Mouse (Mus musculus) heart, embryonic 13.5 days (tissue): ENCODE measurements around the gene Crybb1. TPM values are rescaled to one million over a fixed set of nuclear protein-coding genes. Genes with fewer than 3 reads are reported as not detected.

ENCODE experiments used
- ATAC-seq: fragments of 200-750 bp; cut with Nextera tagmentation; 2 replicates; pipeline ENCODE4 v1.8.0; 2017; ENCODE audit warnings: moderate TSS enrichment; ENCODE audit not compliant: insufficient number of reproducible peaks, low FRiP score, low TSS enrichment; ENCODE audit errors: extremely low read depth
- H3K27ac ChIP-seq: fragments of 300-500 bp; sonication (generic); replicated peaks from 2 replicates; pipeline ENCODE4 v1.5.1; 2015; ENCODE audit warnings: moderate library complexity, mild to moderate bottlenecking, inconsistent platforms
- H3K27me3 ChIP-seq: fragments of 300-500 bp; sonication (generic); replicated peaks from 2 replicates; pipeline ENCODE4 v1.6.1; 2015; ENCODE audit warnings: mild to moderate bottlenecking, inconsistent platforms
- H3K36me3 ChIP-seq: fragments of 300-500 bp; sonication (generic); 2 replicates; pipeline ENCODE4 v1.6.1; 2015; ENCODE audit warnings: mild to moderate bottlenecking, inconsistent platforms
- H3K4me1 ChIP-seq: fragments of 300-500 bp; sonication (generic); 2 replicates; pipeline ENCODE4 v1.6.1; 2015; ENCODE audit warnings: inconsistent platforms
- H3K4me2 ChIP-seq: fragments of 300-500 bp; sonication (generic); 2 replicates; pipeline ENCODE4 v1.6.1; 2015; ENCODE audit warnings: inconsistent platforms, mild to moderate bottlenecking, moderate library complexity
- H3K4me3 ChIP-seq: fragments of 300-500 bp; sonication (generic); 2 replicates; pipeline ENCODE4 v1.5.1; 2015; ENCODE audit warnings: moderate library complexity, mild to moderate bottlenecking, inconsistent platforms
- H3K9ac ChIP-seq: fragments of 300-500 bp; sonication (generic); 2 replicates; pipeline ENCODE4 v1.6.1; 2015; ENCODE audit warnings: inconsistent platforms, mild to moderate bottlenecking, moderate library complexity
- H3K9me3 ChIP-seq: fragments of 300-500 bp; sonication (generic); 2 replicates; pipeline ENCODE4 v1.6.1; 2016; ENCODE audit warnings: inconsistent platforms
- WGBS: fragments of 180-500 bp; shearing (Covaris S2); methylation state at CpG from one replicate; pipeline ENCODE4 v1.1.7; 2015; ENCODE audit warnings: mixed read lengths; 5-methylcytosine and 5-hydroxymethylcytosine counted together
- polyA plus RNA-seq: library from polyadenylated mRNA; unstranded; fragments of >200 nt; fragmentation: Nextera tagmentation; extraction: Ambion mirVana; gene quantifications from 2 replicates; pipeline ENCODE4 v1.2.1, GENCODE M21; 2015

Gene Crybb1
- polyA plus RNA-seq, 1 experiment from 2014 or later, result 2.2 TPM

GRCm38 (mm10) chr5:112217031-112217430 is 38.6 kb upstream of the Crybb1 start:
- H3K9me3 ChIP-seq, result no peaks in the 10 kb centered on the region
- H3K36me3 ChIP-seq, result no peaks in the 10 kb centered on the region
- no peak overlapping the region for H3K4me2 ChIP-seq
- 53% methylated on average over 22 of the region's 22 CpGs for WGBS
- ATAC-seq, result no peak
- no peak overlapping the region for H3K9ac ChIP-seq
- H3K27ac ChIP-seq, result no peak overlapping the region
- H3K4me1 ChIP-seq, result peaks cover 28% of the 10 kb centered on the region
- no peak overlapping the region for H3K4me3 ChIP-seq
- H3K27me3 ChIP-seq, result peaks cover 68% of the 10 kb centered on the region

- no peaks in the 10 kb centered on the region for H3K36me3 ChIP-seq
- no peaks in the 10 kb centered on the region for H3K9me3 ChIP-seq
- ATAC-seq, result no peak
- no peak overlapping the region for H3K4me2 ChIP-seq
- no peak overlapping the region for H3K9ac ChIP-seq
- H3K27ac ChIP-seq, result peak overlapping the region; percentile 69; the same call in 1 of the 2 replicates
- WGBS, result 55% methylated on average over 4 of the region's 4 CpGs
- H3K27me3 ChIP-seq, result peaks cover 80% of the 10 kb centered on the region
- H3K4me3 ChIP-seq, result no peak overlapping the region
- peaks cover 28% of the 10 kb centered on the region for H3K4me1 ChIP-seq
Measured at GRCm38 (mm10) chr5:112218679-112219078, 36.9 kb upstream of the Crybb1 start.

GRCm38 (mm10) chr5:112219398-112219797 is 36.2 kb upstream of the Crybb1 start:
- Histone ChIP-seq H3K9me3 (no peaks in the 10 kb centered on the region), H3K4me1 (peaks cover 22% of the 10 kb centered on the region), H3K27ac (peak overlapping the region; percentile 69), H3K27me3 (peaks cover 80% of the 10 kb centered on the region), H3K4me2 (no peak overlapping the region), H3K9ac (no peak overlapping the region), H3K4me3 (no peak overlapping the region), H3K36me3 (no peaks in the 10 kb centered on the region)
- peak; percentile 47; the same call in 1 of the 2 replicates for ATAC-seq
- 0% methylated on average over 1 of the region's 1 CpGs for WGBS

- no peaks in the 10 kb centered on the region for H3K9me3 ChIP-seq
- H3K27ac ChIP-seq, result no peak overlapping the region
- H3K9ac ChIP-seq, result no peak overlapping the region
- H3K4me3 ChIP-seq, result no peak overlapping the region
- no peaks in the 10 kb centered on the region for H3K36me3 ChIP-seq
- 80% methylated on average over 8 of the region's 8 CpGs for WGBS
- no peak for ATAC-seq
- no peak overlapping the region for H3K4me2 ChIP-seq
- peaks cover 82% of the 10 kb centered on the region for H3K27me3 ChIP-seq
- H3K4me1 ChIP-seq, result peaks cover 18% of the 10 kb centered on the region
Measured at GRCm38 (mm10) chr5:112220203-112220602, 35.4 kb upstream of the Crybb1 start.

- Histone ChIP-seq H3K27ac (no peak overlapping the region), H3K27me3 (peaks cover 92% of the 10 kb centered on the region), H3K4me1 (peaks cover 19% of the 10 kb centered on the region), H3K9me3 (no peaks in the 10 kb centered on the region), H3K4me3 (no peak overlapping the region), H3K36me3 (no peaks in the 10 kb centered on the region), H3K9ac (no peak overlapping the region), H3K4me2 (no peak overlapping the region)
- WGBS, result 64% methylated on average over 6 of the region's 6 CpGs
- no peak for ATAC-seq
Measured at GRCm38 (mm10) chr5:112225591-112225990, 30.0 kb upstream of the Crybb1 start.

GRCm38 (mm10) chr5:112227354-112227753 is 28.3 kb upstream of the Crybb1 start:
- peak overlapping the region; percentile 56 for H3K4me2 ChIP-seq
- H3K36me3 ChIP-seq, result no peaks in the 10 kb centered on the region
- no peak overlapping the region for H3K27ac ChIP-seq
- no peaks in the 10 kb centered on the region for H3K9me3 ChIP-seq
- ATAC-seq, result no peak
- peak overlapping the region; percentile 40 for H3K4me3 ChIP-seq
- H3K9ac ChIP-seq, result peak overlapping the region; percentile 44; the same call in 1 of the 2 replicates
- peaks cover 99% of the 10 kb centered on the region for H3K27me3 ChIP-seq
- WGBS, result 2% methylated on average over 30 of the region's 30 CpGs
- H3K4me1 ChIP-seq, result peaks cover 19% of the 10 kb centered on the region

GRCm38 (mm10) chr5:112227898-112228239 is 27.7 kb upstream of the Crybb1 start:
- Histone ChIP-seq H3K27ac (no peak overlapping the region), H3K4me1 (peaks cover 19% of the 10 kb centered on the region), H3K4me3 (peak overlapping the region; percentile 40), H3K9ac (no peak overlapping the region), H3K9me3 (no peaks in the 10 kb centered on the region), H3K27me3 (peaks cover 99% of the 10 kb centered on the region), H3K36me3 (no peaks in the 10 kb centered on the region), H3K4me2 (peak overlapping the region; percentile 64)
- 3% methylated on average over 13 of the region's 13 CpGs for WGBS
- no peak for ATAC-seq

GRCm38 (mm10) chr5:112228240-112229076 is 27.2 kb upstream of the Crybb1 start:
- no peak for ATAC-seq
- peaks cover 96% of the 10 kb centered on the region for H3K27me3 ChIP-seq
- peak overlapping the region; percentile 40 for H3K4me3 ChIP-seq
- peaks cover 19% of the 10 kb centered on the region for H3K4me1 ChIP-seq
- peak overlapping the region; percentile 64 for H3K4me2 ChIP-seq
- WGBS, result 1% methylated on average over 57 of the region's 57 CpGs
- H3K9me3 ChIP-seq, result no peaks in the 10 kb centered on the region
- no peak overlapping the region for H3K27ac ChIP-seq
- H3K36me3 ChIP-seq, result no peaks in the 10 kb centered on the region
- 0 out of 2 replicates have a peak overlapping the region, but pooled peaks have one; percentile 24 for H3K9ac ChIP-seq

- Histone ChIP-seq H3K36me3 (no peaks in the 10 kb centered on the region), H3K9me3 (no peaks in the 10 kb centered on the region), H3K27me3 (peaks cover 78% of the 10 kb centered on the region), H3K4me1 (no peaks in the 10 kb centered on the region), H3K9ac (no peak overlapping the region), H3K27ac (no peak overlapping the region), H3K4me3 (no peak overlapping the region), H3K4me2 (no peak overlapping the region)
- ATAC-seq, result no peak
- 62% methylated on average over 5 of the region's 5 CpGs for WGBS
Measured at GRCm38 (mm10) chr5:112235806-112236205, 19.8 kb upstream of the Crybb1 start.

- 52% methylated on average over 2 of the region's 2 CpGs for WGBS
- H3K9me3 ChIP-seq, result no peaks in the 10 kb centered on the region
- no peaks in the 10 kb centered on the region for H3K4me1 ChIP-seq
- no peak for ATAC-seq
- H3K36me3 ChIP-seq, result no peaks in the 10 kb centered on the region
- no peak overlapping the region for H3K9ac ChIP-seq
- H3K27me3 ChIP-seq, result peaks cover 70% of the 10 kb centered on the region
- no peak overlapping the region for H3K4me3 ChIP-seq
- H3K4me2 ChIP-seq, result no peak overlapping the region
- no peak overlapping the region for H3K27ac ChIP-seq
Measured at GRCm38 (mm10) chr5:112236631-112237030, 19.0 kb upstream of the Crybb1 start.

GRCm38 (mm10) chr5:112237439-112237838 is 18.2 kb upstream of the Crybb1 start:
- Histone ChIP-seq H3K4me2 (no peak overlapping the region), H3K4me3 (no peak overlapping the region), H3K9ac (no peak overlapping the region), H3K27me3 (peaks cover 62% of the 10 kb centered on the region), H3K27ac (no peak overlapping the region), H3K4me1 (no peaks in the 10 kb centered on the region), H3K9me3 (no peaks in the 10 kb centered on the region), H3K36me3 (no peaks in the 10 kb centered on the region)
- ATAC-seq, result no peak
- WGBS, result 3% methylated on average over 16 of the region's 16 CpGs
